Mouse (Mus musculus) limb, embryonic 10.5 days (tissue): ENCODE data around the gene Gm11634. TPM values are rescaled to one million over a fixed set of nuclear protein-coding genes. Genes with fewer than 3 reads are reported as not detected.

Experiments used
- polyA plus RNA-seq: library from polyadenylated mRNA; unstranded; fragments of >200 nt; fragmentation: Nextera tagmentation; extraction: Ambion mirVana; gene quantifications from 2 replicates; pipeline ENCODE4 v1.2.1, GENCODE M21; 2016

Gm11634 gene
- polyA plus RNA-seq, 1 experiment from 2014 or later: not detected

Other genes with a start within 250 kb of the Gm11634 start
- gene G6pc, start 231.7 kb downstream of the Gm11634 start, polyA plus RNA-seq: not detected in 2 replicates
- 106 and 111 TPM in 2 replicates for gene Aarsd1, start 181.6 kb downstream of the Gm11634 start, polyA plus RNA-seq
- gene Gm27029, start 174.5 kb downstream of the Gm11634 start, polyA plus RNA-seq: 9.9 and 15.0 TPM in 2 replicates
- 16.8 and 19.6 TPM in 2 replicates for gene Rundc1, start 174.2 kb downstream of the Gm11634 start, polyA plus RNA-seq
- 4.0 and 4.7 TPM in 2 replicates for gene Ptges3l, start 173.9 kb downstream of the Gm11634 start, polyA plus RNA-seq
- 448 and 536 TPM in 2 replicates for gene Rpl27, start 157.0 kb downstream of the Gm11634 start, polyA plus RNA-seq
- 2.3 and 3.1 TPM in 2 replicates for gene Ifi35, start 150.8 kb downstream of the Gm11634 start, polyA plus RNA-seq
- 5.0 and 6.3 TPM in 2 replicates for gene Rnd2, start 134.3 kb downstream of the Gm11634 start, polyA plus RNA-seq
- gene Vat1, start 133.0 kb downstream of the Gm11634 start, polyA plus RNA-seq: 14.6 and 17.2 TPM in 2 replicates
- 22.2 and 22.6 TPM in 2 replicates for gene Brca1, start 47.3 kb downstream of the Gm11634 start, polyA plus RNA-seq
- gene Nbr1, start 47.1 kb downstream of the Gm11634 start, polyA plus RNA-seq: 51.7 and 73.2 TPM in 2 replicates
- 1.1 and 1.8 TPM in 2 replicates for gene Tmem106a, start 17.0 kb downstream of the Gm11634 start, polyA plus RNA-seq
- gene Rdm1, start 27.9 kb upstream of the Gm11634 start, polyA plus RNA-seq: 18.7 and 22.3 TPM in 2 replicates
- 1.9 and 2.4 TPM in 2 replicates for gene Arl4d, start 66.3 kb upstream of the Gm11634 start, polyA plus RNA-seq
- gene Dhx8, start 133.7 kb upstream of the Gm11634 start, polyA plus RNA-seq: 51.7 and 60.5 TPM in 2 replicates
- gene Etv4, start 186.1 kb upstream of the Gm11634 start, polyA plus RNA-seq: 37.8 and 48.3 TPM in 2 replicates